Mouse (Mus musculus) brain, embryonic 14.5 days (tissue): ENCODE results near the gene Btn2a2.

Experiments
- CTCF ChIP-seq: fragments of 200-500 bp; IDR thresholded peaks from 2 replicates; pipeline ENCODE4 v1.5.1; 2012; ENCODE audit warnings: inconsistent platforms, mild to moderate bottlenecking, moderate library complexity, borderline replicate concordance; ENCODE audit not compliant: insufficient read depth, insufficient read length; ENCODE audit errors: extremely low read depth
- POLR2A ChIP-seq: fragments of 200-500 bp; IDR thresholded peaks from 2 replicates; pipeline ENCODE4 v1.6.1; 2012; ENCODE audit warnings: mild to moderate bottlenecking, inconsistent platforms, borderline replicate concordance; ENCODE audit not compliant: poor library complexity, insufficient read depth, insufficient read length, severe bottlenecking; ENCODE audit errors: extremely low read depth

GRCm38 (mm10) chr13:23459264-23459846, 29.3 kb downstream of the Btn2a2 start:
- no peak for TF ChIP-seq CTCF
- TF ChIP-seq POLR2A: no peak
